Mouse (Mus musculus): ENCODE data around the gene Pias1.

GRCm38 (mm10) chr9:62940966-62941365, 46.8 kb downstream of the Pias1 start:
- TF ChIP-seq GATA1 (IDR thresholded peaks at IDR 0.05; ENCODE audit: low read depth, low read length) (no peak), KAT2A (conservative IDR thresholded peaks at IDR 0.05; ENCODE audit: low read depth, low read length) (no peak), TCF12 (IDR thresholded peaks at IDR 0.05; ENCODE audit: low read depth, low read length) (no peak), MAFK (IDR thresholded peaks at IDR 0.05; ENCODE audit: borderline replicate concordance, low read depth, low read length) (no peak), MAX (IDR thresholded peaks at IDR 0.05; ENCODE audit: low read length) (no peak)

All from MEL (cell line).